In the genomic region with DNA sequence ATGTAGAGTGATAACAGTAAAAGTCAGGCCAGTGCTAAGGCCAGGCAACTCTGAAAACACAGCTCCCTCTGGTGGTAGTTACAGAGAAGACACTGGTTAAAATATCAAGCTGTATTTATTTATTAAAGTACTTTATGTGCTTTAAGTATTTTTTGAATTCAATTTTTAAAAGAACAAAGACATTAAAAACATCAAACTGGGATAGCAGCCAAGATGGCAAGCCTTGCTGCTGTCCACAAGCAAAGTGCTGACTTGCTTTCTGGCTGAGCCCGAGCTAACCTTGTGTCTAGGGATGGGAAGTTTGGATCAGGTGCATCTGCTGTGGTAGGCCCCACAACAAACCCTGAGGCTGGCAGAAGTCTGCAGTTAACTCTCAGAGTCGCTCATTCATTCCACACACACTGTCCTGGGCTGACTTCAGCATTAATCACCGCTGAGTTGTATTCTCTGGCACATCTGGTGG, we compare ENCODE assay signal across 11 mouse cellular contexts.
DNase-seq lines count a peak whose midpoint lies in the region; ATAC-seq lines count a peak whose summit lies in the region.
"Had no signal": no experiment of that assay in that cellular context is flagged by ENCODE, and none has a peak within 500 bp of the region (broad histone marks: within the 10 kb centered on the region; RNA-seq: fewer than 3 reads in every experiment).

No protein-coding gene starts in this region.

- no peaks in the 10 kb centered on the region for H3K9me3 ChIP-seq in embryonic facial prominence, embryonic 11.5 days (replicated peaks; ENCODE audit: control insufficient read depth, low read length)
- H3K9me3 ChIP-seq in embryonic facial prominence, embryonic 10.5 days, result no peaks in the 10 kb centered on the region
- H3K9me3 ChIP-seq in kidney, embryonic 14.5 days (ENCODE audit: control insufficient read depth, low read length), result no peaks in the 10 kb centered on the region
- H3K9me3 ChIP-seq: embryonic facial prominence, embryonic 15.5 days had no signal

- no peaks in the 10 kb centered on the region for H3K4me1 ChIP-seq in embryonic facial prominence, embryonic 11.5 days (ENCODE audit: control insufficient read depth, insufficient read depth, low read length)
- H3K4me1 ChIP-seq in embryonic facial prominence, embryonic 10.5 days, result peaks cover 20% of the 10 kb centered on the region
- H3K4me1 ChIP-seq in kidney, embryonic 14.5 days (ENCODE audit: control insufficient read depth, insufficient read depth, low read length), result 0 out of 2 replicates have a peak, but pooled peaks cover 6% of the 10 kb centered on the region
- H3K4me1 ChIP-seq: embryonic facial prominence, embryonic 15.5 days had no signal

- 86% methylated on average over 3 of the region's 3 CpGs for WGBS in embryonic facial prominence, embryonic 11.5 days
- WGBS in embryonic facial prominence, embryonic 10.5 days, result 88% methylated on average over 3 of the region's 3 CpGs
- WGBS in kidney, embryonic 14.5 days, result 82% methylated on average over 3 of the region's 3 CpGs

- no peak overlapping the region for H3K9ac ChIP-seq in embryonic facial prominence, embryonic 11.5 days (replicated peaks; ENCODE audit: low read length)
- no peak overlapping the region for H3K9ac ChIP-seq in kidney, embryonic 14.5 days (ENCODE audit: low read depth, low read length)
- H3K9ac ChIP-seq: embryonic facial prominence, embryonic 15.5 days had no signal

- DNase-seq in embryonic facial prominence, embryonic 11.5 days (ENCODE audit: low spot score), result peak; percentile 41
- DNase-seq in embryonic facial prominence, embryonic 10.5 days (ENCODE audit: low spot score), result no peak
- peak; percentile 56 for DNase-seq in kidney, postnatal 4 days
- DNase-seq in 416B (ENCODE audit: low read depth), result peak; percentile 13
- peak; percentile 47 for DNase-seq in brain, adult 2 months (ENCODE audit: low read depth, low spot score)
- DNase-seq in right cerebral cortex, postnatal 4 days, result no peak
- DNase-seq: right cerebral cortex, postnatal 25 days had no signal

- no peak overlapping the region for H3K27ac ChIP-seq in embryonic facial prominence, embryonic 11.5 days (replicated peaks; ENCODE audit: low read depth, low read length)
- no peak overlapping the region for H3K27ac ChIP-seq in embryonic facial prominence, embryonic 10.5 days (replicated peaks)
- H3K27ac ChIP-seq in kidney, embryonic 14.5 days (ENCODE audit: low read depth, low read length), result no peak overlapping the region
- H3K27ac ChIP-seq: embryonic facial prominence, embryonic 15.5 days had no signal

- H3K4me3 ChIP-seq in embryonic facial prominence, embryonic 11.5 days (ENCODE audit: low read depth, low read length), result no peak overlapping the region
- H3K4me3 ChIP-seq in embryonic facial prominence, embryonic 10.5 days, result no peak overlapping the region
- no peak overlapping the region for H3K4me3 ChIP-seq in kidney, embryonic 14.5 days (ENCODE audit: low read length)
- H3K4me3 ChIP-seq: embryonic facial prominence, embryonic 15.5 days had no signal

- no peak overlapping the region for H3K4me2 ChIP-seq in embryonic facial prominence, embryonic 11.5 days (ENCODE audit: low read depth, low read length)
- H3K4me2 ChIP-seq in kidney, embryonic 14.5 days (replicated peaks; ENCODE audit: low read depth, low read length), result no peak overlapping the region
- H3K4me2 ChIP-seq: embryonic facial prominence, embryonic 15.5 days had no signal

- no peaks in the 10 kb centered on the region for H3K36me3 ChIP-seq in embryonic facial prominence, embryonic 11.5 days (replicated peaks; ENCODE audit: control insufficient read depth, insufficient read depth, low read depth, low read length)
- H3K36me3 ChIP-seq in embryonic facial prominence, embryonic 10.5 days (replicated peaks), result no peaks in the 10 kb centered on the region
- no peaks in the 10 kb centered on the region for H3K36me3 ChIP-seq in kidney, embryonic 14.5 days (ENCODE audit: control insufficient read depth, insufficient read depth, low read length)
- H3K36me3 ChIP-seq: embryonic facial prominence, embryonic 15.5 days had no signal

- ATAC-seq in embryonic facial prominence, embryonic 11.5 days (replicated peaks; ENCODE audit: insufficient number of reproducible peaks, low FRiP score, low TSS enrichment, low read depth), result no peak
- ATAC-seq in kidney, embryonic 14.5 days (ENCODE audit: low FRiP score, low TSS enrichment), result no peak
- ATAC-seq in erythroblast, adult 5-6 weeks (replicated peaks; ENCODE audit: low FRiP score, poor library complexity, severe bottlenecking), result no peak
- ATAC-seq: hindbrain, embryonic 16.5 days had no signal

- H3K27me3 ChIP-seq in embryonic facial prominence, embryonic 11.5 days (ENCODE audit: control insufficient read depth, insufficient read depth, low read length), result no peaks in the 10 kb centered on the region
- H3K27me3 ChIP-seq in embryonic facial prominence, embryonic 10.5 days (replicated peaks; ENCODE audit: low read depth, poor library complexity, severe bottlenecking), result no peaks in the 10 kb centered on the region
- H3K27me3 ChIP-seq in kidney, embryonic 14.5 days (ENCODE audit: control insufficient read depth, insufficient read depth, low read length), result no peaks in the 10 kb centered on the region
- H3K27me3 ChIP-seq: embryonic facial prominence, embryonic 15.5 days had no signal

Comparison
In these comparisons a context has a peak if more than half of its experiments do, and no peak if none do; other contexts are left out.
1. DNase-seq: peak in embryonic facial prominence, embryonic 11.5 days (single experiment), kidney, postnatal 4 days (2 of 2), 416B (single experiment) and brain, adult 2 months (single experiment); none in embryonic facial prominence, embryonic 10.5 days (single experiment) and right cerebral cortex, postnatal 4 days (single experiment).